Mouse (Mus musculus) 416B (cell line): Measurements from ENCODE around the gene Serhl.
"Not testable (repeated sequence)": the region's sequence is repeated elsewhere in the genome, so short reads cannot be mapped to it uniquely, and the experiment has no call there.

Experiments
- DNase-seq: peaks from one replicate; pipeline ENCODE4 v3.0.0; 2011; ENCODE audit warnings: low read depth

Serhl gene

GRCm38 (mm10) chr15:83089429-83089605 lies at the start of gene Serhl:
Gene Serhl (plus strand): TSS chr15:83089506.
- DNase-seq, result no peak

- no peak for DNase-seq
Observed at GRCm38 (mm10) chr15:83040156-83040555, 49.1 kb upstream of the Serhl start.

GRCm38 (mm10) chr15:83042655-83043361 lies 46.5 kb upstream of the Serhl start:
- DNase-seq, result no peak

- no peak for DNase-seq
Observed at GRCm38 (mm10) chr15:83043362-83043708, 46.0 kb upstream of the Serhl start.

GRCm38 (mm10) chr15:83045565-83045964 lies 43.7 kb upstream of the Serhl start:
- DNase-seq, result not testable (repeated sequence)

- no peak for DNase-seq
Observed at GRCm38 (mm10) chr15:83046308-83046707, 43.0 kb upstream of the Serhl start.

GRCm38 (mm10) chr15:83046730-83047129 lies 42.6 kb upstream of the Serhl start:
- DNase-seq, result no peak

GRCm38 (mm10) chr15:83052341-83053104 lies 36.8 kb upstream of the Serhl start:
- no peak for DNase-seq

- no peak for DNase-seq
Observed at GRCm38 (mm10) chr15:83053261-83053660, 36.0 kb upstream of the Serhl start.

- DNase-seq, result no peak
Observed at GRCm38 (mm10) chr15:83055569-83055968, 33.7 kb upstream of the Serhl start.

GRCm38 (mm10) chr15:83056378-83057083 lies 32.8 kb upstream of the Serhl start:
- DNase-seq, result no peak

- DNase-seq, result no peak
Observed at GRCm38 (mm10) chr15:83057533-83057932, 31.8 kb upstream of the Serhl start.

- DNase-seq, result no peak
Observed at GRCm38 (mm10) chr15:83059233-83059660, 30.1 kb upstream of the Serhl start.

GRCm38 (mm10) chr15:83061689-83062088 lies 27.6 kb upstream of the Serhl start:
- DNase-seq, result no peak

GRCm38 (mm10) chr15:83062582-83062981 lies 26.7 kb upstream of the Serhl start:
- DNase-seq, result not testable (repeated sequence)

- DNase-seq, result peak; percentile 42
Observed at GRCm38 (mm10) chr15:83065543-83065942, 23.8 kb upstream of the Serhl start.

GRCm38 (mm10) chr15:83068270-83068669 lies 21.0 kb upstream of the Serhl start:
- no peak for DNase-seq

GRCm38 (mm10) chr15:83070942-83071341 lies 18.4 kb upstream of the Serhl start:
- DNase-seq, result no peak

- peak; percentile 36 for DNase-seq
Observed at GRCm38 (mm10) chr15:83071752-83072151, 17.6 kb upstream of the Serhl start.

- no peak for DNase-seq
Observed at GRCm38 (mm10) chr15:83074179-83074578, 15.1 kb upstream of the Serhl start.

- peak; percentile 81 for DNase-seq
Observed at GRCm38 (mm10) chr15:83075607-83076525, 13.4 kb upstream of the Serhl start.

- no peak for DNase-seq
Observed at GRCm38 (mm10) chr15:83083530-83083929, 5.8 kb upstream of the Serhl start.
